Mouse (Mus musculus) frontal cortex, adult (tissue): ENCODE results near the gene Speer4b.
"Not testable (repeated sequence)": the region's sequence is repeated elsewhere in the genome, so short reads cannot be mapped to it uniquely, and the experiment has no call there.

ENCODE experiments used
- ATAC-seq: cut with Nextera tagmentation; 2 replicates; pipeline ENCODE4 v1.9.2; 2017; ENCODE audit warnings: mild to moderate bottlenecking, moderate library complexity, mixed read lengths; ENCODE audit not compliant: low TSS enrichment

Gene Speer4b

DNA sequence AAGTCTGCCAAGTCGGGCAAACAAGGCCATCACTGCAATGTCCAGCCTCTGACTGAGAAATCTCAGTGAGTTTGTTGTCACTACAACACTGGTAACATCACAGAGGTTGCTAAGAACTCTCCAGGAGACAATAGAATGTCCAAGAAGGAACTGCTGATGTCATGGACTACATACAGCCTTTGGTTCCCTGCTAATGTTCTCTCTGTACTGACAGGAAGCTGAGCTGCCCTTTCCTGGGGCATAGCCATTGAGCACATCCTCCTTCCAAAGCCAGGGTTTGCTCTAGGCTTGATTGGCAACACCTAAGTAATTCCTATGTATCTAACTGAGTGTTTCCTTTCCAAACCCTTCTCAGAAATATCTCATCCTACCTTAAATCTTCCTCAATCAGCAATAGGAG lies at the start of gene Speer4b:
TSS of gene Speer4b (minus strand) at position 101 of the 400 bp plus-strand sequence.
- ATAC-seq = not testable (repeated sequence)

DNA sequence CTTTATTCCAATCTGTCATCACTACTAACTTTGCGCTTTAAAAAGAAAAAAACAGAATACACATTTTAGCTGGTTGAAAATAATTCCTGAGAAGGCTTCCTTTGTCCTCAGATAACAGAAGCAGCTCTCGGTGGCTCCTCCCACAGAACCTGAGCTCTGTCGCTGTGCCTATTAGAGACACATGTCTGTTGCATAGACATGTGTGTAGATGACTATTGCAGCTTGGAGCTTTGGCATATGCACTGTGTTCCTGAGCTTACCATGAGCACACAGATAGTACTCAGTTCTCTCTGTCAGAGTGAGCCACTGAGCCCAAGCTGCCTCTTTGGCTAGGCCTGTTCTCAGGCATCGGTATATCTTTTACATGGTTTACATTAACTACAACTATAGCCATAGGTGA lies 48.1 kb upstream of the Speer4b start:
- 0 out of 2 replicates have a peak, but pooled peaks have one; percentile 12 for ATAC-seq

DNA sequence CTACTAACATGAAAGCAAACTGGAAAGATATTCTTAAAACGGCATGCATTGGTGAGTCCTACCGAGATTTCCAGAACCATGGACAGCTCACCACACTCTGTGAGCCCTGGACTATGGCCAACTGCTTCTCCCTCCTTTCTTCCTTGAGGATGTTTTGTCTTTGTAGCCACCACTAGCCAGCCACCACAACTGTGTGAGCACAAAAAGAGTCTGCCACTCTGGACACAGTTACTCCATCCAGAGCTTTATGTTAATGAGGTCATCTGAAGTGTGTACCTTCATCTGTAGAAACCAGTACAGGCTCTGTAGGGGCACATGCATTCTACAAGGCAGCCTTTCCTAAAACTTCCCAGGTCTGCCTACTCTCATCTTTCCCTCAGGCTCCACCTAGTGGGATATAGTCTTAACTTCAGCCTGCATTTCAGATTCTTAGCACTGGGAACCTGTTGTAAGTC lies 43.6 kb upstream of the Speer4b start:
- ATAC-seq = peak; percentile 94

- no peak for ATAC-seq
These were observed 25.7 kb upstream of the Speer4b start for GRCm38 (mm10) chr5:27526906-27527305.

DNA sequence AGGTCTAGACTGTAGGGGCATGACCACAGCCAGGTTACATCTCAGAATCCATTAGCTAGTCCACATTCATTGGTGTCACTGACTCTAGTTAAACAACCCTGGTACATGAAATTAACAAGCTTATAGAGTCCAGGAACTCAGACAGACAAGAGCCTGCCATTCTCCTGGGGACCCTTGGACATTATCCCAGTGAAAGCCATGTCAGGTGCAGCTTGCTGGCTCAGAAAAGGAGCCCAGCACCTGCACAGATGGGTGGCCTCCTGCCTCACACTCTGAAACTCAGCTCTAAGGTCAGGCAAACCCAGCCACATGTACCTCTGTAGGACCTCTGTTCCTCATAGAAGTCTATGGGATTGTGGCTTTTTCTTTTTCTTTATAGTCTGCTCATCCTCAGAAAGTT lies 17.5 kb upstream of the Speer4b start:
- no peak for ATAC-seq

DNA sequence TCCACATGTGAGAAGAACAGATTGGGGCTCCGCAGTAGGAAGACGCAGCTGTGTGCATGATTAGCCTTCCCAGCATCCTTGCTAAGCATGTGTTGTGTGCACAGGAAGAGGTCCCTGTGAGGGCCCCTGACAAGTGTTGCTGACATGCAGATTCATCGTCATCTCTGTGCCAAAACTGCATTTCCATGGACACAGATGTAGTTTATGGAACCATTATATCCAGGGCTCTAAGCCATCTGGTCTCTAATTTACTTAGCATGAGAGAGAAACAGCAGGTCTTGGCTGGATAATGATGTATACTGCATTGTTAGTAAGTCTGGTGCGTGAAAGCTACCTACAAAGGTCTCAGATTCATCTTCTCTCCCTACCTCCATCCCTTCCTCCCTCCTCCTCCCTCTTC lies 10.3 kb downstream of the Speer4b start:
- 0 out of 2 replicates have a peak, but pooled peaks have one; percentile 13 for ATAC-seq

DNA sequence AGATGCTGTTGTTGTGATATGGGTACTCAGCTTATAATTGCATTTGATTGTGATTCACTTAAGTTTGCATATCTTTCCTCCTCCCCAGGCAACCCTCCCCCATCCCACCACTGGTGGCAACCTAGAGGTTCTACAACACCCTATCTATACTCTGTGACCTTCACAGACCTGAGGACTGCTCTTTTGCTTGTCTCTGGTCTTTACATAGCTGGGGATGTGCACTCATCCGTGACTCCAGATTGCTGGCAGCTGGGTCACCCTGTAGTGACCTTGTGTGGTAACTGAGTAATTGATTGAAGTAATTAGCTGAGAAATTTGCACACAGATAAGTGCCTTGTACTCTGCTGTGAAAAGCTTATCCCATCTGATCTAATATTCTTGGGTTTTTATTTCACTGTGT lies 15.1 kb downstream of the Speer4b start:
- no peak for ATAC-seq

DNA sequence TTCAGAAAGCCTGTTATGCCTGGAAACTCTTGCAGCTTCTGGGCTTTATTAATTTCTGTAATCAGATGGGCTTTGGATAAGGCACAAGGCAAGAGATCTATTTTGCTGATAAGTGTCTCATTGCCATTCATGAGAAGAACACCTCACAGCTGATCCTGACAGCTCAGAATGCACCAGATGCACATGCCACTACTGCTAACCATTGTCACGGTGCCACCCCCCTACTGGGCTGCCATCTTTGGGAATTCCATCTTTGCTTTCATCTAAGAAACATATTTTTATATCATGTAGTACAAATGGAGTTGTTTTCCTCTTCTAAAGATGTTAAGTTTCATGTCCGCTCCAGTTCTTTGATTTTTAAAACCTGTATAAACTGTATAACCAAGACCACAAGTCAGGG lies 19.5 kb downstream of the Speer4b start:
- ATAC-seq = no peak

GRCm38 (mm10) chr5:27474964-27475465 lies 26.2 kb downstream of the Speer4b start:
- ATAC-seq = peak; percentile 92

GRCm38 (mm10) chr5:27457686-27458085 lies 43.6 kb downstream of the Speer4b start:
- ATAC-seq = no peak

DNA sequence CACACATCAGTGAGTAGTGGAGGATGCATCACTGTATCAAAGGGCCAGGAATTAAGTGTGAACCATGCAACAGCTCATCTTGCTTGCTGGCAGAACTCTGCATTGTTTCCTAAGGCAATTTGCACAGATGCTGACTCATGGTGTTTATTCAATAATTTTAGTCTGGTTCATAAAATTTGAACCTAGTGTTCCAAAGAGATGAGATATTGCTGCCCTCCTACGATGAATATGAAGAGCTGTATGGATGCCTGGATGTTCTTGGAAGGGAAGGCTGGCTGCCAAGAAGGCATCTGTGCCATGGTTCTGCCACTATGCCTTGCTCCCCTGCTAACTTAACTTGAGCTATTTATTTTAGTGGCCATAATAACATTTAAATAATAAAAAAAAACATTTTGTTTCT lies 44.3 kb downstream of the Speer4b start:
- ATAC-seq = peak; percentile 83

DNA sequence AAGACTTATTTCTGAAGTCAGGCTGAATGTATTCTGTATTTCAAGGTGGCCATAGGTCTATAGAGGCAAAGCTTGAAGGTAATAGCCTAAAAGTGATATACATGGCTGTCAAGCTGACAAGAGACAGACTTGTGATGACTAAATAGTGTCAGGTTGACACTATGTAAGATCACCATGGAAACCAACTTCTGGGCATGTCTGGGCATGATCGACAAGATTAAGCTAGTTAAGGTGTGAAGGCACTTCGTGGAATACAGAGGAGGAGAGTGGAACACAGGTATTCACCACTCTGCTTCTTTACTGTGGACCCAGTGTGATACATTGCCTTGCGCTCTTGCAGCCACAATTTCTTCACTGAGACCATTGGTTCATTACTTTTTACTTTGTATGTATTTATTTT lies 46.9 kb downstream of the Speer4b start:
- ATAC-seq = no peak

GRCm38 (mm10) chr5:27453201-27453845 lies 47.9 kb downstream of the Speer4b start:
- ATAC-seq = no peak
